Mouse (Mus musculus): ENCODE data around the gene 2610021A01Rik.
"Not testable (repeated sequence)": the region's sequence is repeated elsewhere in the genome, so short reads cannot be mapped to it uniquely, and the experiment has no call there.

The 2610021A01Rik gene

DNA sequence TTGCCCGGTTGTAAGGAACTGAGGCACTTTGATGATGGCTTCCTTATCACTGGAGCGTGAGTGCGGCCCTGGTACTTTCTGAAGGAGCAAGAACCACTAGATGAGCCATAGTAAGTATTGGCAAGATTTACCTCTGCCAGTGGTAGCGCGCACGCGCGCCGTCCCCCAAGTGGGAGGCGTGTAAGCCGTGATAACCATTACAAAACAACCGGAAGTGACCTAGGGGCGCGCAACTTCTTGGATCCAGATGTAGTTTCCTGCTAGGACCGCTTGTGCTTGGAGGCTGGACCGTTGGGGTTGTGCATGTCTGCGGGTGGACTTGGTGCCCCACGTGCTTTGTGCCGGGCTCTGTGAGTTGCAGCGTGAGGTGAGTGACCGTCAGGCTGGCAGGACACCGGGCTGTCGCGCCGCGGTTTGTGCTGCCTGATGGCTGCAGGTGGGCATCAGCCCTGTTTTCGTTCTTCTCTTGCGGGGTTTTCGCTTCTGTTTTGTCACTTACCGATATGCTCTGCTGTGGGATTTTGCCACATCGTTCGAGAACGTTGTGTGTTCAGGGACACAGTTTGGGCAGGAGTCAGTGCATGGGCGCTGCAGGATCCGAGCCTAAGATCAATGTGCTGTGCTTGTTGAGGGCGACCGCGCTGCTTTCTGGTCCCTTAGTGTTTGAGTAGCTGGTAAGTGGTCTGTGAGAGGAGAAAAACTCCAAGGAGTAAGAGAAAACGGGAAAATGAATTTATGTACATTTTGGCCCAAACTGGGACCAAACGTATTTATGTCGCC lies at the start of gene 2610021A01Rik:
2610021A01Rik (plus strand) TSS at position 197 of the 780 bp plus-strand sequence.
- peak; percentile 94 to 96 for DNase-seq

DNA sequence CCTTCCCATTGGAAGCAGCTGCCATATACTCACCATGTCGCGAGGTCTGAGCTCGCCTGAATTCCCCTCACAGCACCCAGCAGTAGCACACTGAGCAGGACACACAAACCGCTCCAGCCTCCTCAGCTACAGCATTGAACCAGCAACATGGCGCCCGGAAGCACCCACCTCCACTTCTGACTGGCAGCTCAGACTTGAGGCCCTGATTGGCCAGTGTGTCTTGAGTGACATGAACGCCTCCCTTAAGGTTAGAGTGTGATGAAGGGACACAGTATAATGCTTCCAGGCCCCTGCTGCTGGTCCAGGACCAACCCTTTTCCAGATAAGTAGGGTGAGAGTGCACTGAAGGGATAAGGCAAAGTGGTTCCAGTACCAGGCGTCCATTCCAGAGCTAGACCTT lies 38.3 kb upstream of the 2610021A01Rik start:
- DNase-seq, result no peak

DNA sequence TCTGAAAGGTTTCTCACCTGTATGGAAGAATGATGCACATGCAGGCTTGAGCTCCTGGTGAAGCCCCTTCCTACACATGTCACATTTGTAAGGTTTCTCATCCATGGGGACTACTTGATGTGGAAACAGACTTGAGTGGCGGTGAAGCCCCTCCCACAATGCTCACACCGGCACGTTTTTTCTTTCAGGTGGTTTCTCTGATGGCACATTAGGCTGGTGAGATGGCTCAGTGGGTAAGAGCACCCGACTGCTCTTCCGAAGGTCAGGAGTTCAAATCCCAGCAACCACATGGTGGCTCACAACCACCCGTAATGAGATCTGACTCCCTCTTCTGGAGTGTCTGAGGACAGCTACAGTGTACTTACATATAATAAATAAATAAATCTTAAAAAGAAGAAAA lies 25.5 kb upstream of the 2610021A01Rik start, which contains the start of gene Gm6871:
Gm6871 (minus strand) TSS at position 101 of the 400 bp plus-strand sequence.
- DNase-seq, result not testable (repeated sequence)

DNA sequence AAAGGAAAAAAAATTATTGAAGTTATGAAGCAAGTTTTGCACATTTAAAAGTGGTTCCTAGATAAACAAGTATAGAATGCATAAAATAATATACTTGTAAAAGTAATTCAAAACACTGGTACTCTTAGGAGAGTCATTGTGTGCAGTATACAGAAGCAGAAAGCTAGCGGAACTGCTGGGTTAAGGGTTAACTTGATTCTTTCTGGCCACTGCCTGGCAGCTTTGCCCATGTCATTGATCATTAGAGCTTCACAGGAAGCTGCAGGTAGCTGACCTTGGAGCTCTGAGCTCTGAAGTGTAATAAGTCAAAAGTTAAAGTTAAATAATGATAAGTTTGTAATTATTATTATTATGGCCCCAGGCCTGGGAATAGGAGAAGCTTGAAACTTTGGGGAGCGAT lies 21.1 kb upstream of the 2610021A01Rik start:
- DNase-seq, result peak; percentile 44 to 56

- no peak for DNase-seq
These were observed 17.0 kb upstream of the 2610021A01Rik start for GRCm38 (mm10) chr7:41582028-41582427.

GRCm38 (mm10) chr7:41587831-41588230 lies 11.2 kb upstream of the 2610021A01Rik start:
- DNase-seq, result not testable (repeated sequence)

- no peak for DNase-seq
These were observed 415 bp upstream of the 2610021A01Rik start for GRCm38 (mm10) chr7:41598615-41599014.

DNA sequence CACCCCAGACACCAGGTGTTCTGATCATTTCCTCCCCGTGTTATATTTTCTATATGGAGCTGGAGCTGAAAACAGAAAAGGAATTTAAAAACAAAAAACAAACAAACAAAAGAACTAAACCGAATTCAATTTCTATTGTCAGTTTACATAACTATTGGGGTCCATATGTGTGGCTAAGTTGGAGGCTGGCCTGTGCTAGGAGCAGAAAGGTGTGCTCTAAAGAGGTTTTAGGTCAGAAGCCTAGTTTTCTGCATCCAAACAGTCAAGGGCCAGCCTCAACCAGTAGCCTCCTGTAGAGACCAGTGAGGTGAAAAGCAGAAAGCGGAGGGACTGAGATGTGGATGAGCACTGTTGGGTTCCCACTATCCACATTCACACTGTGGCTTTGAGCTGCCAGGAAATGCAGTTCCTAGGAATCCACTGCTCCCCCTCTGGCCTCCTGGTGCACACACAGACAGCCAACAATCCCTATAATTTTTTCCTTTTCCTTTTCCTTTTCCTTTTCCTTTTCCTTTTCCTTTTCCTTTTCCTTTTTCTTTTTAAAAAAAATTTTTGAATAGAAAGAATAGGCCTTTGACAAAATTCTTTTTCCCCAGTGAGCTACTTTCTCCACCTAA lies 1.0 kb downstream of the 2610021A01Rik start:
- DNase-seq, result no peak

DNA sequence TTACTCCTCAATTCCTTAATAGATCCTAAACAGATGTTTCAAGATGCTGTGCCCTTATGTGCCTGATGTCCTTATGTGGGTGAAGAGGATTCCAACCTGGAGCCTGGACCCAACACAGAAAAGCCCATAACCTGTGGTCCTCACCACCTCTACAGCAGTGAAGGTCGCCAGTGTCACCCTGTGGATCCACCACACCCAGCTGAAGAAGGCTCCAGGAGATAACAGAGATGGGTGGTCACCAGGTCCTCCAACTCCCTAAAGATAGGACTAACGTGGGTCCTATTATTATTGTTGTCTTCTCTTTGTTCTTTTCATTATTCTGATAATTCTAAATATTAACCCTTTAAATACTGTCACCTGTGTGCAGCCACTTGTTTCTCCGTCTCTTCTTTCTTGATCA lies 12.6 kb downstream of the 2610021A01Rik start:
- DNase-seq, result no peak

GRCm38 (mm10) chr7:41616241-41616640 lies 17.2 kb downstream of the 2610021A01Rik start:
- not testable (repeated sequence) for DNase-seq

GRCm38 (mm10) chr7:41632409-41633220 lies 33.6 kb downstream of the 2610021A01Rik start, which contains the start of gene Zfp788:
Gene Zfp788 (plus strand): TSS chr7:41633203.
- DNase-seq, result peak; percentile 96 to 98

GRCm38 (mm10) chr7:41633221-41633984 lies 34.4 kb downstream of the 2610021A01Rik start:
- DNase-seq, result peak; percentile 92

- not testable (repeated sequence) for DNase-seq
These were observed 75.3 kb downstream of the 2610021A01Rik start for GRCm38 (mm10) chr7:41674326-41674725.

Measured in kidney, adult 8-10 months (tissue).